Mouse (Mus musculus): ENCODE data around the gene Papola. TPM values are rescaled to one million over a fixed set of nuclear protein-coding genes. Genes with fewer than 3 reads are reported as not detected.

Papola gene
- total and polyA plus RNA-seq, 2 experiments from 2014 or later: 84.1 to 119 TPM

DNA sequence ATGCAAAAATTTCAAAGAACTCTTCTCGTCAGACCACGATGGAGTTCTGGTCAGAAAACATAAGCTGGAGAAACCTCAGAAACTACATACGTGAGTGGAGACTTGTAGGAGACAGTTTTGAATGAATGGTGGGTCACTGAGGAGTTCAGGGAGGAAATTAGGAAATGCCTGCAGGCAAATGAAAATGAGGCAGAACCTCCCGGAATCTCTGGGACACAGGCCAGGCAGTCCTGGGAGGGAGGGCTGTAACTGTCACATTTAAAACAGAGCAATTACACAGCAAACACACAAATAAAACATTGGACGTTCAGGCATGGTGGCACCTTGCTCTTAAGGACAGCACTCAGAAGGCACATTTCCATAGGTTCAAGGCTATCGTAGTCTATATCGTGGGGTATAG is 9.6 kb upstream of the Papola start:
- Histone ChIP-seq H3K9ac (replicated peaks; ENCODE audit: low read length) (no peak overlapping the region), H3K36me3 (ENCODE audit: insufficient read depth, low read length) (no peaks in the 10 kb centered on the region), H3K27ac (no peak overlapping the region), H3K4me3 (ENCODE audit: low read length) (no peak overlapping the region), H3K9me3 (ENCODE audit: low read length) (no peaks in the 10 kb centered on the region), H3K27me3 (ENCODE audit: insufficient read depth, low read length) (no peaks in the 10 kb centered on the region), H3K4me1 (ENCODE audit: insufficient read depth, low read length) (no peaks in the 10 kb centered on the region), H3K4me2 (ENCODE audit: low read depth, low read length) (no peak overlapping the region)
- ATAC-seq (no peak), DNase-seq (ENCODE audit: low spot score) (no peak)
- no peak for TF ChIP-seq CTCF (IDR thresholded peaks at IDR 0.05; ENCODE audit: low read depth)
- WGBS: 65% methylated on average over 7 of the region's 7 CpGs

DNA sequence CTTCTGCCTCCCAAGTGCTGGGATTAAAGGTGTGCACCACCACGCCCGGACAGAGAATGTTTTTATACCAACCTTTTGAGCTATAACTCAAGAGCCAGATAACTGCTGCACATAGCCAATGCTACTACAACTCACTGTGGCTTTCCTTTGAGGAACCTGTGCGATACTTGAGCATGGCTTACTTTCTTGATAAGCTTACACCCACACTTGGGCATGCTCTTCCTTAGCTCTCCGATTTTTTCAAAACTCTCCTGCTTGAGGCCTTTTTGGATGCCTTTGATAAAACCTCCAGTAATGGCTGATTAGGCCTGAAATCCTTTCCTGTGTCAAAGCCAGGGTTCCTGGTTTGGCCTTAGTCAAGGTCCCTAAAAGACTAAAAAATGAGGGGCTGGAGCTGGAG is 6.8 kb upstream of the Papola start:
- no peak overlapping the region for H3K9ac ChIP-seq (replicated peaks; ENCODE audit: low read length)
- no peaks in the 10 kb centered on the region for H3K9me3 ChIP-seq (ENCODE audit: low read length)
- ATAC-seq (no peak), DNase-seq (ENCODE audit: low spot score) (no peak)
- H3K4me1 ChIP-seq (ENCODE audit: insufficient read depth, low read length): no peaks in the 10 kb centered on the region
- no peaks in the 10 kb centered on the region for H3K27me3 ChIP-seq (ENCODE audit: insufficient read depth, low read length)
- TF ChIP-seq CTCF (IDR thresholded peaks at IDR 0.05; ENCODE audit: low read depth): no peak
- WGBS: 94% methylated on average over 4 of the region's 4 CpGs
- no peak overlapping the region for H3K27ac ChIP-seq
- H3K4me3 ChIP-seq (ENCODE audit: low read length): no peak overlapping the region
- no peak overlapping the region for H3K4me2 ChIP-seq (ENCODE audit: low read depth, low read length)
- no peaks in the 10 kb centered on the region for H3K36me3 ChIP-seq (ENCODE audit: insufficient read depth, low read length)

DNA sequence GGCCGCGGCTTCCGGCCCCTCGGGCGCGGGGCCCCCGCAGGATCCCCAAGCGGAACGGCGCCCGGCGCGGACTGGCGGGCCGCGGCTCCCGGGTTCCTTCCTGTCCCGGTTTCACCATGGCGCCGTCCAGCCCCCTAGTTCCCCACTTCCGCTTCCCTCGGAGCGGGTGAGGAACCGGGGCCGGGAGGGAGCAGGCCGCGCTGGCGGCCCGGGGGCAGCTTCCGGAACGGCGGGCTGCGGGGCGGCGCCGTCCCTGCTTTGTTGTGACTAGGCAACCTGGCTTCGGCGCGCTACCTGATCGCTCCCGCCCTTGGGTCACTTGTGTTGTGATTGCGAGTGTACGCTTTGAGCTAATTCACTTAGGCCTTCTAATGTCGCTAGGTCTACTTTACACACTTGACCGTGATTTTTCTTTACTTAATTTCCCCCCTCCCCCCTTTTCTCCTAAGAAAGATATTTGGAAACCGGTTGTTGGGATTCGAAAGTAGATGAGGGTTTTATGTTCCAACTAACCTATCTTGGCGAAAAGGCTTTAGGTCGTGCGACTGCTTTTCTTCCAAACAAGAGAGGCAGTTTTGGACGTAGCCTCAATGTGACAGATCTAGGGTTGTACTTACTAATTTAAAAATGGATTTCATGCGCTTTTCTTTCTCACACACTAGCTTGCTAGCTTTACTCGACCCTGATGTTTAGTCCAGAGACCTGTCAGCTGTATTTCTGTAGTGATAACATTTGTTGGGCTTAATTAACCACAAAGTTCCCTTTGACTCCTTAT is 693 bp downstream of the Papola start:
- ATAC-seq: no peak; the same call in 1 of the 2 replicates
- DNase-seq (ENCODE audit: low spot score): peak; percentile 71
- WGBS: under 1% methylated on average over 35 of the region's 53 CpGs
- peak overlapping the region; percentile 97 for H3K27ac ChIP-seq
- H3K9ac ChIP-seq (replicated peaks; ENCODE audit: low read length): peak overlapping the region; percentile 82
- H3K27me3 ChIP-seq (ENCODE audit: insufficient read depth, low read length): no peaks in the 10 kb centered on the region
- peak overlapping the region; percentile 86 for H3K4me2 ChIP-seq (ENCODE audit: low read depth, low read length)
- H3K4me1 ChIP-seq (ENCODE audit: insufficient read depth, low read length): peaks cover 9% of the 10 kb centered on the region
- no peaks in the 10 kb centered on the region for H3K9me3 ChIP-seq (ENCODE audit: low read length)
- no peaks in the 10 kb centered on the region for H3K36me3 ChIP-seq (ENCODE audit: insufficient read depth, low read length)
- no peak for TF ChIP-seq CTCF (IDR thresholded peaks at IDR 0.05; ENCODE audit: low read depth)
- peak overlapping the region; percentile 93 for H3K4me3 ChIP-seq (ENCODE audit: low read length)

DNA sequence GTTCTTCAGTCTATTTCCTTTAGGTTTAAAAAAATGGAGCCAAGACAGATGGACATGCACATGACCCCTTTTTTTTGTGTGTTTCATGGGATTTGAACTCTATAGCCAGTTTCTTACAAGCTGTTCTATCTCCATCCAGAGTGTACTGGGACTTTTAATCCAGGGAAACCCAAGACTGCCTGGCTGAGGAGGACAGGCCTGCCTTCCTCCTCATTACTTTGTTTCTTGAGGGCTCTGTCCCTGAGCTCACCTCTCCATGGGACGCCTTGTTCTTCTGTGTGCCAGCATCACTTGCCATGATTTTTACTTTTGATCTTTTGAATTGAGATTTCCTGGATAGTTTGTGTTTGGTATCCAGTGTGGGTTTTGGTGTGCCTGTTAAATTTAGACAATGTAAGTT is 1.6 kb downstream of the Papola start:
- DNase-seq (ENCODE audit: low spot score) (no peak), ATAC-seq (no peak)
- Histone ChIP-seq H3K27ac (no peak overlapping the region; the same call in 1 of the 2 replicates), H3K36me3 (ENCODE audit: insufficient read depth, low read length) (no peaks in the 10 kb centered on the region), H3K9me3 (ENCODE audit: low read length) (no peaks in the 10 kb centered on the region), H3K4me2 (ENCODE audit: low read depth, low read length) (peak overlapping the region; percentile 86), H3K27me3 (ENCODE audit: insufficient read depth, low read length) (no peaks in the 10 kb centered on the region), H3K9ac (replicated peaks; ENCODE audit: low read length) (peak overlapping the region; percentile 82), H3K4me3 (ENCODE audit: low read length) (peak overlapping the region; percentile 93), H3K4me1 (ENCODE audit: insufficient read depth, low read length) (peaks cover 9% of the 10 kb centered on the region)
- no peak for TF ChIP-seq CTCF (IDR thresholded peaks at IDR 0.05; ENCODE audit: low read depth)
- 83% methylated on average over 1 of the region's 1 CpGs for WGBS

DNA sequence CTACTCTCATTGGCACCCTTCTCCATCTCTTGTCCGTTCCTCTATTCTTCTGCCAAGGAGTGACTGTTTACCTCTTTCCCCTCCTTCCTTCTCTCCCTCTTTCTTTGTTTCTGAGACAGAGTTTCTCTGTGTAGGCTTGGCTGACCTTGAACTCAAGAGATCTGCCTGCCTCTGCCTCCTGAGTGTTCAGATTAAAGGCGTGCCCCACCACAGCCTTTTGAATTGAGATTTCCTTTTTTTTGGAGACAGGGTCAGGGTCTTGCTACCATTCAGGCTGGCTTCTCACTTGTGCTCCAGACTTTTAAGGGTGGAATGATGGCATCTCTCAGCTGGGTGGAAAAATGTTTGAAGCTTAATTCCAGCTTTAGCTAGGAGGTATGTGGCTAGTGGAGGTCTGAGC is 3.1 kb downstream of the Papola start:
- Histone ChIP-seq H3K9me3 (ENCODE audit: low read length) (no peaks in the 10 kb centered on the region), H3K36me3 (ENCODE audit: insufficient read depth, low read length) (no peaks in the 10 kb centered on the region), H3K9ac (replicated peaks; ENCODE audit: low read length) (no peak overlapping the region), H3K4me2 (ENCODE audit: low read depth, low read length) (no peak overlapping the region), H3K27me3 (ENCODE audit: insufficient read depth, low read length) (no peaks in the 10 kb centered on the region), H3K27ac (no peak overlapping the region), H3K4me3 (ENCODE audit: low read length) (no peak overlapping the region), H3K4me1 (ENCODE audit: insufficient read depth, low read length) (peaks cover 9% of the 10 kb centered on the region)
- DNase-seq (ENCODE audit: low spot score) (no peak), ATAC-seq (no peak)
- TF ChIP-seq CTCF (IDR thresholded peaks at IDR 0.05; ENCODE audit: low read depth): no peak
- 95% methylated on average over 2 of the region's 2 CpGs for WGBS

DNA sequence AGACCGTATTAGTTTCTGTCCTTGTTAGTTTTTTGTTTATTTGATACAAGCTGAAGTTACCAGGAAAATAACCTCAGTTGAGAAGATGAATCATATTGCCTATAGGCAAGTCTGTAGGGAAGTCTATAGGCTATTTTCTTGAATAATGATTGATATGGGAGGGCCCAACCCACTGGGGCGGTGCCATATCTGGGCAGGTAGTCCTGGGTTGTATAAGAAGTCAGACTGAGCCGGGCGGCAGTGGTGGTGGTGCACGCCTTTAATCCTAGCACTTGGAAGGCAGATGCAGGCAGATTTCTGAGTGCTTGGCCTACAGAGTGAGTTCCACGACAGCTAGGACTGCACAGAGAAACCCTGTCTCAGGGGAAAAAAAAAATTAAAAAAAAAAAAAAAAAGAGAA is 5.4 kb downstream of the Papola start:
- no peaks in the 10 kb centered on the region for H3K9me3 ChIP-seq (ENCODE audit: low read length)
- no peak overlapping the region for H3K27ac ChIP-seq
- WGBS: 91% methylated on average over 6 of the region's 6 CpGs
- no peak for ATAC-seq
- H3K9ac ChIP-seq (replicated peaks; ENCODE audit: low read length): no peak overlapping the region
- no peak overlapping the region for H3K4me2 ChIP-seq (ENCODE audit: low read depth, low read length)
- DNase-seq (ENCODE audit: low spot score): no peak
- no peak overlapping the region for H3K4me3 ChIP-seq (ENCODE audit: low read length)
- no peaks in the 10 kb centered on the region for H3K27me3 ChIP-seq (ENCODE audit: insufficient read depth, low read length)
- H3K36me3 ChIP-seq (ENCODE audit: insufficient read depth, low read length): no peaks in the 10 kb centered on the region
- H3K4me1 ChIP-seq (ENCODE audit: insufficient read depth, low read length): peaks cover 9% of the 10 kb centered on the region
- no peak for TF ChIP-seq CTCF (IDR thresholded peaks at IDR 0.05; ENCODE audit: low read depth)

DNA sequence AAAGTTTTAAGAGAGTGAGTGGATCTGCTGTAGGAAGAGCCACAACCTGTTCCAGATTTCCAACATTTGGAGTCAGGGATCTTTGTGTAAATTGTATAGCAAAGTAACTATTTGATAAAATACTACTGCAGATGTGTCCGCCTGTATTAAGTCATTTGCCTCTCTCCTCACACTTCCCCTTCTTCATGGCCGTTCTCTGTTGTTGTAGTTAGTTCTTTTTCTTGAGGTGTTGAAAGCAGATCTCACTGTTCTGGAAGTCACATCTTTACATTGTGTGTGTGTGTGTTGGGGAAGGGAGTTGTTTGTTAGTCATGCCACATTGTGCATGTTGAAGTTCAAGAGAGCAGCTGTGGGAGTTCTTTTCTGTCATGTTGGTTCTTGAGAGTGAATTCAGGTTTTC is 10.4 kb downstream of the Papola start:
- Histone ChIP-seq H3K36me3 (ENCODE audit: insufficient read depth, low read length) (no peaks in the 10 kb centered on the region), H3K27me3 (ENCODE audit: insufficient read depth, low read length) (no peaks in the 10 kb centered on the region), H3K4me1 (ENCODE audit: insufficient read depth, low read length) (no peaks in the 10 kb centered on the region), H3K4me3 (ENCODE audit: low read length) (no peak overlapping the region), H3K4me2 (ENCODE audit: low read depth, low read length) (no peak overlapping the region), H3K9me3 (ENCODE audit: low read length) (no peaks in the 10 kb centered on the region), H3K27ac (no peak overlapping the region), H3K9ac (replicated peaks; ENCODE audit: low read length) (no peak overlapping the region)
- DNase-seq (ENCODE audit: low spot score) (no peak), ATAC-seq (no peak)
- no peak for TF ChIP-seq CTCF (IDR thresholded peaks at IDR 0.05; ENCODE audit: low read depth)
- WGBS: 96% methylated on average over 2 of the region's 2 CpGs
